Mouse (Mus musculus) embryonic facial prominence, embryonic 14.5 days (tissue): ENCODE measurements around the gene Egflam. TPM values are rescaled to one million over a fixed set of nuclear protein-coding genes. Genes with fewer than 3 reads are reported as not detected.
A peak's percentile ranks its signal among the peaks of the same experiment; 100 is the strongest.

Source experiments
- ATAC-seq: fragments of 200-750 bp; cut with Nextera tagmentation; 2 replicates; pipeline ENCODE4 v1.8.0; 2017; ENCODE audit warnings: low read depth, moderate number of reproducible peaks, moderate TSS enrichment
- DNase-seq: peaks from one replicate; pipeline ENCODE4 v3.0.0-alpha.2; 2015; ENCODE audit warnings: low spot score
- H3K27ac ChIP-seq: fragments of 300-500 bp; sonication (generic); replicated peaks from 2 replicates; pipeline ENCODE4 v1.5.1; 2014; ENCODE audit warnings: low read depth, mild to moderate bottlenecking, low read length, moderate library complexity
- H3K27me3 ChIP-seq: fragments of 300-500 bp; sonication (generic); replicated peaks from 2 replicates; pipeline ENCODE4 v1.6.1; 2014; ENCODE audit warnings: low read length; ENCODE audit not compliant: control insufficient read depth, insufficient read depth
- H3K36me3 ChIP-seq: fragments of 300-500 bp; sonication (generic); 2 replicates; pipeline ENCODE4 v1.6.1; 2014; ENCODE audit warnings: low read length, mixed read lengths; ENCODE audit not compliant: control insufficient read depth, insufficient read depth
- H3K4me1 ChIP-seq: fragments of 300-500 bp; sonication (generic); 2 replicates; pipeline ENCODE4 v1.6.1; 2014; ENCODE audit warnings: antibody characterized with exemption, low read length; ENCODE audit not compliant: control insufficient read depth, insufficient read depth
- H3K4me2 ChIP-seq: fragments of 300-500 bp; sonication (generic); 2 replicates; pipeline ENCODE4 v1.6.1; 2014; ENCODE audit warnings: low read depth, mild to moderate bottlenecking, low read length, moderate library complexity, mixed read lengths
- H3K4me3 ChIP-seq: fragments of 300-500 bp; sonication (generic); 2 replicates; pipeline ENCODE4 v1.5.1; 2014; ENCODE audit warnings: low read depth, mild to moderate bottlenecking, low read length
- H3K9ac ChIP-seq: fragments of 300-500 bp; sonication (generic); 2 replicates; pipeline ENCODE4 v1.6.1; 2014; ENCODE audit warnings: low read depth, mild to moderate bottlenecking, low read length, moderate library complexity, mixed read lengths
- H3K9me3 ChIP-seq: fragments of 300-500 bp; sonication (generic); 2 replicates; pipeline ENCODE4 v1.6.1; 2016; ENCODE audit warnings: low read length; ENCODE audit not compliant: control insufficient read depth
- WGBS: fragments of 180-500 bp; shearing (Covaris S2); extraction: QIAGEN DNeasy Blood & Tissue Kit; methylation state at CpG from one replicate; pipeline ENCODE4 v1.1.7; 2014; 5-methylcytosine and 5-hydroxymethylcytosine counted together
- polyA plus RNA-seq: library from polyadenylated mRNA; unstranded; fragments of >200 nt; fragmentation: Nextera tagmentation; extraction: Ambion mirVana; gene quantifications from 2 replicates; pipeline ENCODE4 v1.2.1, GENCODE M21; 2014

Egflam gene
- polyA plus RNA-seq, 1 experiment from 2014 or later = 17.6 TPM

DNA sequence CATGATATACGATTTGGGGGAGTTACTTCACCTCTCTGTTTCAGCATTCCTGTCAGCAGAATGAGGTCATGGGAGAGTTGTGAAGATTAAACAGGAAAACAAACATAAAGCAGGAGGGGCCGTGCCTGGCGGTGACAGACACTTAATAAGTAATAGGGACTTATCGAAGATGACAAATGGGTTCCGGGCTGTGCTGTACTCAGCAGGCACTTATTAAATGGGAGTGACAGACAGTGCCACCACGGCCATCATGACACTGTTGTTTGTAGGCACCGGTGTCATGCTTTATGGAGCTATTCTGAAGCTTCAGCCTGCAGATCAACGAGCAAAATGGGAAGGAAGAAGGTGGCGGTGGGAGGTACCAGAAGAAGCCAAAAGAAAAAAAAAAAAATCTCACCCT lies 82.7 kb downstream of the Egflam start:
- H3K36me3 ChIP-seq = no peaks in the 10 kb centered on the region
- no peaks in the 10 kb centered on the region for H3K4me1 ChIP-seq
- no peak overlapping the region for H3K4me3 ChIP-seq
- no peak overlapping the region for H3K9ac ChIP-seq
- WGBS = 74% methylated on average over 9 of the region's 9 CpGs
- ATAC-seq (no peak), DNase-seq (no peak)
- H3K9me3 ChIP-seq = no peaks in the 10 kb centered on the region
- no peaks in the 10 kb centered on the region for H3K27me3 ChIP-seq
- no peak overlapping the region for H3K27ac ChIP-seq
- no peak overlapping the region for H3K4me2 ChIP-seq

DNA sequence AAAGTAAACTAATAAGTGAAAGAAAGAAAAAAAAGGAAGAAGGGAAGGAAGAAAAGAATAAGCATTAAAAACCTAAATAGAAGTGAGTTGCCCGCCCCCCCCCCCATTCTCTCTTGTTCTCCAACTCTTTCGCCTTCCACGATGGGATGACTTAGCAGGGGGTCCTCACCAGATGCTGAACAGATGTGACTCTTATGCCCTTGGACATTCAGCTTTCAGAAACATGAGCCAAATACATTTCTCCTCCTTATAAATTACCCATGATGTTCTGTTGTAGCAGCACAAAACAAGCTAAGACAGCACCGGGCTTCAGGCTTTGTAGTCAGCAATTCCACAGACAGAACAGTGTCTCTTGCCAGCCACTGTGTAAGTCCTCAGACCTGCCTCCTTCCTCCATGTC lies 89.5 kb downstream of the Egflam start:
- Histone ChIP-seq H3K9me3 (no peaks in the 10 kb centered on the region), H3K4me2 (no peak overlapping the region), H3K4me3 (no peak overlapping the region), H3K36me3 (no peaks in the 10 kb centered on the region), H3K27ac (no peak overlapping the region), H3K4me1 (no peaks in the 10 kb centered on the region), H3K9ac (no peak overlapping the region), H3K27me3 (no peaks in the 10 kb centered on the region)
- 31% methylated on average over 4 of the region's 4 CpGs for WGBS
- peak; percentile 51 for DNase-seq
- no peak for ATAC-seq

DNA sequence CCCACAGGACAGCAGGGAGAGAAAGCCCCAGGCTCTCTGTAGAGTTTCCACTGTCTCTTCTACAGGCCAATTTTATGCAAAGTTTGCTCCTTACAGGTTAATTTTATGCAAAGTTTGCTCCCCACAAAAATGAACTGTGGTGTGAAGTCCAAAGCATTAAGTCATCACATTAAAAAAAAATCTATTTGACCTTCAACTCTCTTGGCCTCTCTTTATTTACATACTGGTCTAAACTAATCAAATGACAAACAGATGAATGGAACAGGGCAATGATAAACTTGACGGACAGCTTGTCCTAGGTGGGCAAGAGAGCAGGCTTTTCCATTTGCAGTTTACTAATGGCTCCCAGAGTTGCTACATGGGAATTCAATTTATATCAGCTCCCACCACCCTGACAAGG lies 98.3 kb downstream of the Egflam start:
- no peak overlapping the region for H3K4me2 ChIP-seq
- no peak for ATAC-seq
- H3K4me3 ChIP-seq = no peak overlapping the region
- H3K4me1 ChIP-seq = no peaks in the 10 kb centered on the region
- no peaks in the 10 kb centered on the region for H3K36me3 ChIP-seq
- WGBS = 72% methylated on average over 1 of the region's 1 CpGs
- H3K27me3 ChIP-seq = no peaks in the 10 kb centered on the region
- no peaks in the 10 kb centered on the region for H3K9me3 ChIP-seq
- no peak for DNase-seq
- H3K27ac ChIP-seq = no peak overlapping the region
- H3K9ac ChIP-seq = no peak overlapping the region

DNA sequence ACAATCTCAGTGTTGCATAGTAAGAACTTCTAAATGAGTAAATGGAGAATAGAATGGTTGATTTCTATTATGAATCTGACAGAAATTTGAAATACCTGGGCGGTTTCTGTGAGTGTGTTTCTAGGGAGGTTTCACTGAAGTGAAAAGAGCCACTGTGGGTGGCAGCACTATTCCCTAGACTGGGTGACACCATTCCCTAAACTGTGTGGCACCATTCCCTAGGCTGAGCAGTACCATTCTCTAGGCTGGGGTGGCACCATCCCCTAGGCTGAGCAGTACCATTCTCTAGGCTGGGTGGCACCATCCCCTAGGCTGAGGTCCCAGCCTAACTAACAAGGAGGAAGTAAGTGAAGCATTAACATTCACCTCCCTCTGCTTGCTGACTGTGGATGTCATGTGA lies 103.0 kb downstream of the Egflam start:
- no peak overlapping the region for H3K27ac ChIP-seq
- no peaks in the 10 kb centered on the region for H3K9me3 ChIP-seq
- ATAC-seq (no peak), DNase-seq (no peak)
- no peak overlapping the region for H3K9ac ChIP-seq
- H3K4me2 ChIP-seq = no peak overlapping the region
- H3K4me1 ChIP-seq = no peaks in the 10 kb centered on the region
- no peaks in the 10 kb centered on the region for H3K27me3 ChIP-seq
- WGBS = 96% methylated on average over 1 of the region's 1 CpGs
- no peak overlapping the region for H3K4me3 ChIP-seq
- no peaks in the 10 kb centered on the region for H3K36me3 ChIP-seq

DNA sequence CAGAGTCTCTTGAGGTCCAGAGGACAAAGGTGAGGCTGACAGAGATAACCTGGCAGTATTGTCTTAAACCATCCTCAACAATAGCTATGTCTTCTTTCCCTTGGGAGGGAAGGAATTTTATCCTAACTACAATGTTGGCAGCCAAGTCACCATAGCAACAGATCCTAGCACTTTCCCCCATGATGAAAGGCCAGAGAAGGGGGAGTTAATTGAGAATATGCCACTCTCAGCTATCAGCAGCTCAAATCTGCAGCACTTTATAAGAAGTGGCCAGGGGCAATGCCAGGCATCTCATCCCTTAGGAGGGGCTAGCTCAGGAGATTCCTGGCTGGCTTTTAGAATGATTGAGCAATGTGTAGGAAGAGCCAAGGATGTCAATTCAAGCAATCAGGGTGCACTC lies 105.3 kb downstream of the Egflam start:
- H3K9ac ChIP-seq = no peak overlapping the region
- no peaks in the 10 kb centered on the region for H3K27me3 ChIP-seq
- DNase-seq (no peak), ATAC-seq (no peak)
- H3K4me1 ChIP-seq = no peaks in the 10 kb centered on the region
- no peaks in the 10 kb centered on the region for H3K36me3 ChIP-seq
- H3K4me2 ChIP-seq = no peak overlapping the region
- no peak overlapping the region for H3K27ac ChIP-seq
- H3K4me3 ChIP-seq = no peak overlapping the region
- no peaks in the 10 kb centered on the region for H3K9me3 ChIP-seq

DNA sequence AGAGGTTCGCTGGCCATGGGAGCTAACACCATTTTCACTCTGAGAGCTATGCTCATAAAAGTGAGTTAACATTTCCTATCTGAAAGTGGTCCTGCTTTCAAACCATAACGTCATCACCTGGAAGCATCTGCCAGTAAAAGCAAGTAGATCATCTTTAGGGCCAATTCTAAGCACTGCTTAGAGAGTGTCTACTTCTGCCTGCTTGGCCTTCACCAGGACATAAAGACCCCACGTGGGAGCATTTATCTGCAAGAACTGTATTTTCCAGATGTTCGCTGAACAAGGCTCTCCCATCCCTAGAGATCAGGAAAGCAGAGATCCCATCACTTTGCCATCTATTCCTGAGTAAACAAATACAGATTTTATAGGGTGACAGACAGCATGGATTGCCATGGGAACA lies 108.2 kb downstream of the Egflam start:
- H3K4me1 ChIP-seq = no peaks in the 10 kb centered on the region
- H3K36me3 ChIP-seq = no peaks in the 10 kb centered on the region
- ATAC-seq (no peak), DNase-seq (no peak)
- no peak overlapping the region for H3K4me3 ChIP-seq
- 75% methylated on average over 4 of the region's 4 CpGs for WGBS
- H3K27ac ChIP-seq = no peak overlapping the region
- no peaks in the 10 kb centered on the region for H3K27me3 ChIP-seq
- H3K4me2 ChIP-seq = no peak overlapping the region
- H3K9ac ChIP-seq = no peak overlapping the region
- H3K9me3 ChIP-seq = no peaks in the 10 kb centered on the region

DNA sequence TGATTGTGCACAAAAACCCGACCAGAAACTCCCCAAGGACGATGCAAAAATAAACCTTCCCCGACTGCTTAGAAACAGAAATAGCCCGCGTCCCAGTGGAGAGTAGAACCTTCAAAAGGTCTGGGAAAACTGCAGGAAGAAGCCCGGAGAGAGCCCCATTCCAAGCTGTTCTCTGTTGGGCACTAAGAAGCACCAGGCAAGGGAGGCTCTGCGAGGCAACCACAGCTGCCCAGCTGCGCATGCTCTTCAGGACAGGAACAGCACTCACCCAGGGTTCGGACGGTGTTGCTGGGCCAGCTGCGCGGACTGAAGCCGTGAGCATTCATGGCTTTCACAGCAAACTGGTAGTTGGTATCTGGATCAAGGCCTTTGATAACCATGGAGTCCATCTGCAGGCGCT lies 108.7 kb downstream of the Egflam start:
- no peak overlapping the region for H3K27ac ChIP-seq
- no peak overlapping the region for H3K4me3 ChIP-seq
- no peak overlapping the region for H3K9ac ChIP-seq
- no peak overlapping the region for H3K4me2 ChIP-seq
- no peaks in the 10 kb centered on the region for H3K4me1 ChIP-seq
- DNase-seq = no peak
- no peak for ATAC-seq
- H3K9me3 ChIP-seq = no peaks in the 10 kb centered on the region
- H3K36me3 ChIP-seq = no peaks in the 10 kb centered on the region
- WGBS = 65% methylated on average over 14 of the region's 14 CpGs
- no peaks in the 10 kb centered on the region for H3K27me3 ChIP-seq

DNA sequence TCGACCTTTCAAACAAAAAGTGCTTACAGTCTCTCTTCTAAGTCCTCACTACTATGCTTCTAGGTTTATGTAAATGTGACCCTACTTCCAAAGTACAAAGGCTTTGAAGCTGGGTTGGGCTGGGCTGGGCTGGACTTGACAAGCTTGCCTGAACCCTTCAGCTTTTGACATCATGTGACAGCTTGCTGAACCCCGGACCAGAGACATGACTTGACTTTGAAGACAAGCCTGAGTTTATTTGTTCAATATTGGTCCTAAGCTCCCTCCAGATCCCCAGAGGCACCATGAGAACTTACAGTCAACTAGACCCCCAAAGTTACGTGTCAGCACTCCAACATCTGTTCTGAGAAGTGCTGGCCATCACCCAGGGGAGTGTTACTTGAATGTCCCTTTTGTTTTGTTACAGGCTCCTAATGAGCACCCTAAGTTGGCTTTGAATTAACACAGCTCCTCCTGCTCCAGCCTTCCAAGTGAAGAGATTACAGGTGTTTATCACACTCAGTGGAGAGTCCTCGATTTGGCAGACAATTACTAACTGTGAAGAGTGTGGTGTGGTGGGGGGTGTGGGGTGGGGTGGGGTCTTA lies 109.3 kb downstream of the Egflam start:
- peak; percentile 7 for DNase-seq
- H3K9me3 ChIP-seq = no peaks in the 10 kb centered on the region
- no peak overlapping the region for H3K27ac ChIP-seq
- no peak overlapping the region for H3K4me2 ChIP-seq
- H3K9ac ChIP-seq = no peak overlapping the region
- WGBS = 37% methylated on average over 4 of the region's 4 CpGs
- ATAC-seq = no peak
- H3K36me3 ChIP-seq = no peaks in the 10 kb centered on the region
- no peaks in the 10 kb centered on the region for H3K4me1 ChIP-seq
- H3K4me3 ChIP-seq = no peak overlapping the region
- no peaks in the 10 kb centered on the region for H3K27me3 ChIP-seq

DNA sequence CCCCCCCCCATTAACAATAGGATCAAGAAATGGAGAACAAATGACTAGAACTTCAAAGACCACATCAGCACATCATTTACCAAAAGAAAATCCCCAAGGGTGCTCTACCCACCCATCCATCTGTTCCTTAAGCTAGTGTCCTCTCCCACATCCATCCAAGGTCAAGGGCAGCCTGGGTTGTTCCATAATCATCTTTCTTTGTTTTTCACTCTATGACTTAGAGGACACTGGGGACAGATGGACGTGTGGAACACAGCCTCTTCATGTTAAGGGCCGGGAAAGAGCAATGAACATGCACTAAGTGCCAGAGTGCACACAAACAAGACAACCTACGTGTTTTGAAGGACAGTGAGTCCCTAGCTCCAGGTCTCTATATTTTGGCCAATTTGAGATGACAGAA lies 110.3 kb downstream of the Egflam start:
- Histone ChIP-seq H3K4me2 (no peak overlapping the region), H3K27me3 (no peaks in the 10 kb centered on the region), H3K9me3 (no peaks in the 10 kb centered on the region), H3K9ac (no peak overlapping the region), H3K4me3 (no peak overlapping the region), H3K27ac (no peak overlapping the region), H3K36me3 (no peaks in the 10 kb centered on the region), H3K4me1 (no peaks in the 10 kb centered on the region)
- ATAC-seq (no peak), DNase-seq (no peak)
- WGBS = 80% methylated on average over 3 of the region's 3 CpGs
